Mouse (Mus musculus): ENCODE measurements around the gene Dhx8.

Gene Dhx8

DNA sequence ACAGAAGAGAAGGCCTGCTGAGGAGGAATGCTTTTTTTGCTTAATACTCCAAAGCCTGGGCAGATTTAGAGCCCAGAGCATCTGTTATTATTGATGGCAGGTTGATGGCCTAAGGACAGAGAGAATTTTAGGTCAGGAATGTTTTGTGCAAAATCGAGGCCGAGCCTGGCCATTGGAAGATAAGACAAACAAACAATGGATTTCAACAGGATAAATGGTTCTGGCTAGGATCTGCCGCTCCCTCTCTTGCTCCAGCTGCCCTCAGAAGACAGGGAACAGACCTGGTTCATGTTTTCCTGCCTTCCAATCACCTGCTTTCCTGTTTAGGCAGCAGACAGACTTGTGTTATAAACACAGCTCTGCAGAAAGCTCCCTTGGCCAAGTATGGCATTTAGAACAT, 3.4 kb upstream of the Dhx8 start:
- in situ Hi-C loops (cut with MboI; ENCODE audit: unreplicated experiment in 2 of 2): loop anchor here in 1 of 2 experiments (10.0 kb wide), 1 partner anchor 145 kb away; the partner anchor contains the start of gene Tmem106a

DNA sequence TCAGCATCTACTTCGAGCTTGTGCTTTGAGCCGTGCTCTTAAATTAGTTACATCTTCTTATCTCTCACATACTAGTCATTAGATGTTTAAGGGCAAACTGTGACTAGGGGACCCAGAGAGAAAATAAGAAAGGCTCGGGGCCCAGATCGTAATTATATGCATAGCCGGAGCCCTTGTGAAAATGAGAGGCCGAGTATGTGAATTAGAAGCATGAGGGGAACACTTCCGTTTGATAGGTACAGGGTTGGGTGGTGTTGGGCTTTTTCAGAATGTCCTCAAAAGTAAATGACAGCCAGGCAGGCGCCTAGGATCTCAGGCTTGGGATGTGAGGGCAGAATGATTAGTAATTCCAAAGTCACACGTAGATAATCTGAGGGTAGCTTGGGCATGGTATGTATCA, 877 bp downstream of the Dhx8 start:
- in situ Hi-C loops (cut with MboI; ENCODE audit: unreplicated experiment in 2 of 2): loop anchor here (5.0 kb wide), 3 partner anchors 71 to 171 kb away; no protein-coding TSS in a partner anchor

DNA sequence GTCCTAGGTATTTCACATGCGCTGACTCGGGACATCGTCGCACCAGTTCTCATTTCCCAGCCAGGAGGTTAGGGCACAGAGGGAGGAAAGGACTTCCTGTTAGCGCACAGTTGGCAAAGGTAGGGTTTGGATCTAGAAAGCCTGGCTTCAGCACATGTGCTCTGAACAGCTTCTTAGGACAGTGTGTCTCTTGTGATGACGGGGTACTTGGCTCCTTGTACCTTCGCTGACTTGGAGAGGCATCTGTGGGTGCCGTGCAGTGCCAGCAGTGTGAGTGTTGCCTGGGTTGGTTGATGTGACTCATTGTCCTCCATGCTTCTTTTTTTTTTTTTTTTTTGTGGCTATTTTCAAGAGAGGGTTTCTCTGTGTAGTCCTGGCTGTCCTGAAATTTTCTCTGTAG, 23.9 kb downstream of the Dhx8 start:
- in situ Hi-C loops (cut with MboI; ENCODE audit: unreplicated experiment in 2 of 2): no loop called here

DNA sequence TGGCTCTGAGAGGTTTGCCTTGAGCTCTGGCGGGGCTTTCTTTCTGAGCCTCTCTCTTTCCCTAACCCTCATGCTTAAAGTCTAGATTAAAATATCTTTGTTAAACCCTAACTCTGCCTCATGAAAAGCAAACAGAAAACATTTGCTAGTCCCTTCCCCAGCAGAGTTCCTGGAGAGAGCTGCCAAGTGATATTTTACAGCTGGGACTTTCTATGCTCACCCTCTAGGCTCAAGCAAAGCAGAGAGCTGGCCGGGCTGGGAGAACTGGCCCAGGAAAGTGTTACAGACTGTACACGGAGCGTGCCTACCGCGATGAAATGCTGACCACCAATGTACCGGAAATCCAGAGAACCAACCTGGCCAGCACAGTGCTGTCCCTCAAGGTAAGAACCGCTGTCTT, 24.6 kb downstream of the Dhx8 start:
- in situ Hi-C loops (cut with MboI; ENCODE audit: unreplicated experiment in 2 of 2): no loop called here

GRCm38 (mm10) chr11:101758431-101758830, 25.7 kb downstream of the Dhx8 start:
- in situ Hi-C loops (cut with MboI; ENCODE audit: unreplicated experiment in 2 of 2): no loop called here

GRCm38 (mm10) chr11:101759530-101759929, 26.8 kb downstream of the Dhx8 start:
- in situ Hi-C loops (cut with MboI; ENCODE audit: unreplicated experiment in 2 of 2): no loop called here

DNA sequence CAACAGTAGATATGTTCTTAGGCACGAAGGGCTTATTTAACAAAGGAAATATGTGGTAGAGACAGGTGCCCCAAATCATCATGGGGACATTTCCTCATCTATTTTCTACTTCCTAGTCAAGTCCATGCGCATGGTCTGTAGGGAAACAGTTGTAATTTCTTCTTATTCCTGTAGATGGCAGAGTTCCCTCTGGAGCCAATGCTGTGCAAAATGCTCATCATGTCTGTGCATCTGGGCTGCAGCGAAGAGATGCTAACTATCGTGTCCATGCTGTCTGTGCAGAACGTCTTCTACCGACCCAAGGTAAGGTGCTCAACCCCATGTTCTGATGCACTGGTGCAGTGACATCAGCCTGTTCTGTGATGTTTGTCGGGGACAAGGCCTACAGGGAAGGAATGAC, 31.0 kb downstream of the Dhx8 start:
- in situ Hi-C loops (cut with MboI; ENCODE audit: unreplicated experiment in 2 of 2): no loop called here

DNA sequence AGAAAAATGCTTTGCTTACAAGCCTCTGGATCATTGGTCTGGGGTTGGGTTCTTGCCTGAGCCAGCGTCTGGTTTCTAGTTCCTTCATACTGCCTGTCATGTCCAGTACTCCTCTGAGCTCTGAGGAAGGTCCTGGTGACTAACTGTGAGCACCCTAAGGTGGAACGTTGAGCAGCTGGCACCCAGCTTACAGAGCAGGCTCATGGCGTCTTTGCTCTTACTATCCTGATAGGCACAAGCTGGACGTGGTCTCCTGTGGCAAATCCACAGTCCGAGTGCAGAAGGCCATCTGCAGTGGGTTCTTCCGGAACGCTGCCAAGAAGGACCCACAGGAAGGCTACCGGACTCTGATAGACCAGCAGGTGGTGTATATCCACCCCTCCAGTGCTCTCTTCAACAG, 31.8 kb downstream of the Dhx8 start:
- in situ Hi-C loops (cut with MboI; ENCODE audit: unreplicated experiment in 2 of 2): no loop called here

DNA sequence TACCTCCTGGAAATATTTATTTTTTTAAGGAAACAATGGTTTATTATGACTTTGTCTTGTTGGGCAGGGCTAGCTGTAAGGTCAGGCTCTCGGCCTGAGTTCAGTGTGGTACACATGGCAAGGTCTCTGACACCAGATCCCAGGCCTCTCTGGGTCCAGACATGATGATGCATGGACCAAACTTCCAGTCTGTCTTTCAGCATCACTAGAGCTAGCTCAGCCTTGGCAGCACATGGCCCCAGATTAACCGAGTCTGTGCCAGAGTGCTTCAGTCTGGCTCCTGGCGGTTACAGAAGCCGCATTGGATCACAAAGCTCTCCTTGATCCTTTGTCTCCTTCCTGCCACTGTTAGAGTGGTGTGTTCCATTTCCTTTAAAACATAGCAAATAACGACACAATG, 34.6 kb downstream of the Dhx8 start:
- in situ Hi-C loops (cut with MboI; ENCODE audit: unreplicated experiment in 2 of 2): no loop called here

- in situ Hi-C loops (cut with MboI; ENCODE audit: unreplicated experiment in 2 of 2): no loop called here
Measured at GRCm38 (mm10) chr11:101768721-101769120, 36.0 kb downstream of the Dhx8 start.

DNA sequence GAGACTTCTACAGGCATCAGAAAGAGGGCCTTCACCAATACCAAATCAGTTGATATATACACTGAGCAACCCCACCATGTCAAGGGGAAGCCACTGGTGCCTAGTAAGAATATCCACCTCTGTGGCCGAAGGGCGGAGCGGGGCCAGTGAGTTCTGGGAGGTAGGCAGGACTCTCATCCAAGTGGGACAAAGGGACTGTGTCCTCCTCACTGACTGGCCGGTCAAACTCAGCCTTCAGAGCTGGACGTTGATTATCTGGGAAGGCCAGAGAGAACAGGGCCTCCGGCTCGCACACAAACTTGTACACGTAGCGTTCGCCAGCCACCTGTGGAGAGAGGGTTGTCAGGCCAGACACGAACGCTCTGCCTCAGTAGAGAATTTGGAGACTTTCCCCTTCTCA, 37.5 kb downstream of the Dhx8 start:
- in situ Hi-C loops (cut with MboI; ENCODE audit: unreplicated experiment in 2 of 2): no loop called here

- in situ Hi-C loops (cut with MboI; ENCODE audit: unreplicated experiment in 2 of 2): no loop called here
Measured at GRCm38 (mm10) chr11:101772027-101772426, 39.3 kb downstream of the Dhx8 start.

GRCm38 (mm10) chr11:101772449-101772848, 39.7 kb downstream of the Dhx8 start:
- in situ Hi-C loops (cut with MboI; ENCODE audit: unreplicated experiment in 2 of 2): no loop called here

GRCm38 (mm10) chr11:101776846-101777245, 44.1 kb downstream of the Dhx8 start:
- in situ Hi-C loops (cut with MboI; ENCODE audit: unreplicated experiment in 2 of 2): loop anchor here in 1 of 2 experiments (25.0 kb wide), 1 partner anchor 460 kb away; the partner anchor contains the start of genes BC030867 and Hdac5

DNA sequence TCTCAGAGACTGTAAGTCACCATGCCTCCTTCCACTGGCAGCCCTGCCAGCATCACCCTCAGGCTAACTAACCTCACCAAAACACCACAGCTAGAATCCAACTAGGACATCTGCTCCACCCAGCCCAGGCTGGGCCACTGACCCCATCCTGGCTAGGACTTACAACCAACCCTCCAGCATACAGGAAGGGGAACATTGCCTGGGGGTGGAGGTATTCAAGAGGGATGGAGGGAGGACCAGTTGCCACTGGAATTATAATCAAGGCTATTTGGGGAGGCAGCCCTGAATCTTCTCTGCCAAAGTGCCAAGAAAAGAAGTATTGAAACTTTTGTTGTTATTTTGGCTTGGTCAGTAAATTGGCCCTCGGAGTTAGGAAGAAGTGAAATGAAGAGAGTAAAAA, 50.4 kb downstream of the Dhx8 start:
- in situ Hi-C loops (cut with MboI; ENCODE audit: unreplicated experiment in 2 of 2): loop anchor here in 1 of 2 experiments (25.0 kb wide), 1 partner anchor 454 kb away; the partner anchor contains the start of genes BC030867 and Hdac5

DNA sequence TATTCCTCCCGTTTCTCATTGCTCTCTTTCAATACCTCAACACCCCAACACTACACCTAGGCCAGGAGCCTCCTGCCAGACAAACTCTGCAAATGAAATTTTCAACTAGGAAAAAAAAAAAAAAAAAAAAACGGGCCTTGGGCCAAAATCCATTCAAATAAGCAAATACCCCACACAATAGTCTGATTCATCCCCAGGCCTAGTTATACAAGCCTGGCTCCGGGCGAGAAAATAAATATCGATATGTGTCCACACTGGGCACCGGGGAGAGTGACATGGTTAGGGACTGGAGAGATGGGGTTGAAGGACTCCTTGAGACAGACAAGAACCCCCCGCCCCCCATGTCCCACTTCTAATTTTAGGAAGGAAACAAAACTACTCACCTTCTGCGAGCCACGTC, 50.9 kb downstream of the Dhx8 start:
- in situ Hi-C loops (cut with MboI; ENCODE audit: unreplicated experiment in 2 of 2): loop anchor here in 1 of 2 experiments (25.0 kb wide), 1 partner anchor 454 kb away; the partner anchor contains the start of genes BC030867 and Hdac5

- in situ Hi-C loops (cut with MboI; ENCODE audit: unreplicated experiment in 2 of 2): loop anchor here in 1 of 2 experiments (25.0 kb wide), 1 partner anchor 453 kb away; the partner anchor contains the start of genes BC030867 and Hdac5
Measured at GRCm38 (mm10) chr11:101784072-101784471, 51.4 kb downstream of the Dhx8 start.

GRCm38 (mm10) chr11:101784488-101785142, 51.9 kb downstream of the Dhx8 start:
- in situ Hi-C loops (cut with MboI; ENCODE audit: unreplicated experiment in 2 of 2): loop anchor here in 1 of 2 experiments (25.0 kb wide), 1 partner anchor 453 kb away; the partner anchor contains the start of genes BC030867 and Hdac5

DNA sequence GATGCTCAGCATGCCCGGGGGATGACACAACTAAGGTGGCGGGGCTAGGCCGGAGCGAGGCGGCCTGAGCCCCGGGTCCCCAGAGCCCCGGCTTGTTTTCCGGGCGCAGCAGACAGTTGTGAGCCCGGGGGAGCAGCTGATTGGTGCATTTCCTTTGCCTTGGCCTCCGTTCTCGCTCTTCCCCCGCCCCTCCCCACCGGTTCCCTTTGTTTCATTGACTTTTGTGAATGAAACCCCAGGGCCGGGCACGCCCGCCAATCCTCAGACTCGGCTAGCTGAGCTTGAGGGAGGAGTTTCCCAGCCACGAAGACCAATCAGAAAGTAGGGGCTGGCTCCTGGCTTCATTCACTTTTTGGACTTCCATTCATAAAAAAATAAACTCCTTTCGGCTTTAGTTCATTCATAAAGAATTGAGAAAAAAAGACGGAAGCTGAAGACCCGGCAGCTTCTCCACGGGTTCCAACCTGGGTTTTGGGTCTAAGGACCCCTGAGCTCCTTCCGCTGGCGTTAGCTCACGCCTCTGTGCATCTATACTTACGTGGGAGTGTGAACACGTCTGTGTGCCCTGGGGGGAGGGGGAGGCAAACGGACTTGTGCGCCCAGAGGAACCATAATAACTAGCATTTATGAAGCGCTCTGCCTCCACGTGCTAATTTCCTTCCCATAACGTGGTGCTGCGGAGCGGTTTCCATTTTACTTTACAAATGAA, 52.6 kb downstream of the Dhx8 start, which contains the start of gene Etv4:
Etv4 (minus strand) TSS at position 229 of the 709 bp plus-strand sequence.
- in situ Hi-C loops (cut with MboI; ENCODE audit: unreplicated experiment in 2 of 2): loop anchor here in 1 of 2 experiments (25.0 kb wide), 1 partner anchor 452 kb away; the partner anchor contains the start of genes BC030867 and Hdac5

DNA sequence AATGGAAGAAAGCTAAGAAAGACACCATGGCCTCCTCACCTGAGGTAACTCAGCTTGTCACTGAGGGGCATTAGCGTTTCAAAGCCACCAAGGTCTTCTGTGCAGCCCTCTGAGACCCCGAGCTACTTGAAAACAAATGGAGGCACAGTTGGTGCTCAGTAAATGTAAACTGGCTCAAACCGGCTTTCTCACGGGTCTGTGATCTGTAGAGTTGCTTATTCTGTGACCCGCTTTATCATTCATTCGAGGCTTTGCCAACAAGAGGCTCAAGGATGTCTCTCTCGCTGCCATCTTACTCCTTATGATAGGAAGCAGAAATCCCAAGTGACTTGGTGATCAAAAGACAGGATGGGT, 53.1 kb downstream of the Dhx8 start:
- in situ Hi-C loops (cut with MboI; ENCODE audit: unreplicated experiment in 2 of 2): loop anchor here in 1 of 2 experiments (25.0 kb wide), 1 partner anchor 451 kb away; the partner anchor contains the start of genes BC030867 and Hdac5

GRCm38 (mm10) chr11:101786651-101787050, 53.9 kb downstream of the Dhx8 start:
- in situ Hi-C loops (cut with MboI; ENCODE audit: unreplicated experiment in 2 of 2): loop anchor here in 1 of 2 experiments (25.0 kb wide), 1 partner anchor 451 kb away; the partner anchor contains the start of genes BC030867 and Hdac5
